Mouse (Mus musculus): ENCODE measurements around the gene Tbx6.
A peak's percentile ranks its signal among the peaks of the same experiment; 100 is the strongest.
"Not testable (repeated sequence)": the region's sequence is repeated elsewhere in the genome, so short reads cannot be mapped to it uniquely, and the experiment has no call there.

The Tbx6 gene

GRCm38 (mm10) chr7:126767001-126767400 lies 14.3 kb upstream of the Tbx6 start:
- DNase-seq (ENCODE audit: low spot score) = no peak

GRCm38 (mm10) chr7:126770784-126771183 lies 10.5 kb upstream of the Tbx6 start:
- DNase-seq (ENCODE audit: low spot score) = no peak

- no peak for DNase-seq (ENCODE audit: low spot score)
These were observed 7.9 kb upstream of the Tbx6 start for GRCm38 (mm10) chr7:126773351-126773750.

- no peak for DNase-seq (ENCODE audit: low spot score)
These were observed 6.8 kb upstream of the Tbx6 start for GRCm38 (mm10) chr7:126774463-126774862.

GRCm38 (mm10) chr7:126775185-126775977 lies 5.9 kb upstream of the Tbx6 start:
- DNase-seq (ENCODE audit: low spot score) = no peak

GRCm38 (mm10) chr7:126775978-126776234 lies 5.4 kb upstream of the Tbx6 start:
- DNase-seq (ENCODE audit: low spot score) = no peak

GRCm38 (mm10) chr7:126776598-126777057 lies 4.7 kb upstream of the Tbx6 start, which contains the start of gene Ypel3:
Gene Ypel3 (plus strand): TSS chr7:126776955.
- peak; percentile 96 for DNase-seq (ENCODE audit: low spot score)

GRCm38 (mm10) chr7:126777476-126777875 lies 3.8 kb upstream of the Tbx6 start:
- DNase-seq (ENCODE audit: low spot score) = no peak

GRCm38 (mm10) chr7:126778147-126778546 lies 3.1 kb upstream of the Tbx6 start:
- DNase-seq (ENCODE audit: low spot score) = no peak

GRCm38 (mm10) chr7:126779101-126779500 lies 2.2 kb upstream of the Tbx6 start:
- not testable (repeated sequence) for DNase-seq (ENCODE audit: low spot score)

GRCm38 (mm10) chr7:126779983-126780970 lies 1.0 kb upstream of the Tbx6 start:
- peak; percentile 84 for DNase-seq (ENCODE audit: low spot score)

GRCm38 (mm10) chr7:126781661-126782370 lies 533 bp downstream of the Tbx6 start:
- DNase-seq (ENCODE audit: low spot score) = no peak

- no peak for DNase-seq (ENCODE audit: low spot score)
These were observed 1.4 kb downstream of the Tbx6 start for GRCm38 (mm10) chr7:126782693-126783092.

- no peak for DNase-seq (ENCODE audit: low spot score)
These were observed 3.2 kb downstream of the Tbx6 start for GRCm38 (mm10) chr7:126784469-126784868.

GRCm38 (mm10) chr7:126785056-126785455 lies 3.8 kb downstream of the Tbx6 start:
- DNase-seq (ENCODE audit: low spot score) = no peak

GRCm38 (mm10) chr7:126786142-126786541 lies 4.9 kb downstream of the Tbx6 start:
- no peak for DNase-seq (ENCODE audit: low spot score)

- no peak for DNase-seq (ENCODE audit: low spot score)
These were observed 7.9 kb downstream of the Tbx6 start for GRCm38 (mm10) chr7:126789141-126789540.

GRCm38 (mm10) chr7:126791851-126792720 lies 10.8 kb downstream of the Tbx6 start, which contains the start of gene Ppp4c:
Gene Ppp4c (minus strand): TSS chr7:126792496.
- DNase-seq (ENCODE audit: low spot score) = peak; percentile 95

- DNase-seq (ENCODE audit: low spot score) = no peak
These were observed 11.6 kb downstream of the Tbx6 start for GRCm38 (mm10) chr7:126792721-126793443.

All from ovary, postnatal 36 days (tissue).